Mouse (Mus musculus) natural killer cell, adult 2 months (primary cell): Measurements from ENCODE around the gene Cd27.
A peak's percentile ranks its signal among the peaks of the same experiment; 100 is the strongest.

Experiments used
- DNase-seq, 2 experiments: peaks; one replicate each; pipeline ENCODE4 v3.0.0; 2022; ENCODE audit warnings: low spot score in 2 of 2

The Cd27 gene

GRCm38 (mm10) chr6:125213715-125214114 lies 23.1 kb downstream of the Cd27 start:
- no peak for DNase-seq

DNA sequence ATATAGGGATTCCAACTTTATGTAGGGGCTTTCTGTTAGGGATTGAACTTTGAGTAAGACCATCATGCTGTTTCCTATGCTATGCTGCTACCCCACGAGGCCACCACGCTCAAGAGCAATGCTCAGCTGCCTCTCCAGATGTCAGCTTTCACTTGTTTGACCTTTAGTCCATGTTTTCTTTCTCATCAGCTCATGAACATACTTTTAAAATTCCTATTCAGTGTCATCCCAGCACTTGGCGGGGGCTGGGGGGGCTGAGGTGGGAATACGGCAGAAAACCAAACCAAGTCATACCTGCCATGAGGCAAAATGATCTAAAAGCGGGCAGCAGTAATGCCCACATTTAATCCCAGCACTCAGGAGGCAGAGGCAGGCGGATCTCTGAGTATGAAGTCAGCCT lies 23.7 kb downstream of the Cd27 start:
- no peak for DNase-seq

GRCm38 (mm10) chr6:125212621-125213020 lies 24.2 kb downstream of the Cd27 start:
- DNase-seq, result no peak

DNA sequence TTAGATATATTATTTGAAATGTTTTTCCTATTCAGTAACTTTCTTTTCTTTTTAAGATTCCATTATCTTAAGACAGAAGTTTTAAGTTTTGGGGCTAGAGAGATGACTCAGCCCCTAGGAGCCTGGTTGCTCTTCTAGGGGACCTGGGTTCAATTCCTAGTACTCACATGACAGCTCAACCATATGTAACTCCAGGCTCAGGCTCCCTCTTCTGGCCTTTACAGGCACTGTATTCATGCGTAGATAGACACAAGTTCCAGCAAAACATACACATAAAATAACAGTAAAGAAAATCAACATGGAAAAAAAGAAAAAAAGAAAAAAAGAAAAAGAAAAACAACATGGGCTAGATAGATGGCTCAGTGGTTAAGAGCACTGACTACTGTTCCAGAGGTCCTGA lies 26.4 kb downstream of the Cd27 start:
- DNase-seq, result no peak

DNA sequence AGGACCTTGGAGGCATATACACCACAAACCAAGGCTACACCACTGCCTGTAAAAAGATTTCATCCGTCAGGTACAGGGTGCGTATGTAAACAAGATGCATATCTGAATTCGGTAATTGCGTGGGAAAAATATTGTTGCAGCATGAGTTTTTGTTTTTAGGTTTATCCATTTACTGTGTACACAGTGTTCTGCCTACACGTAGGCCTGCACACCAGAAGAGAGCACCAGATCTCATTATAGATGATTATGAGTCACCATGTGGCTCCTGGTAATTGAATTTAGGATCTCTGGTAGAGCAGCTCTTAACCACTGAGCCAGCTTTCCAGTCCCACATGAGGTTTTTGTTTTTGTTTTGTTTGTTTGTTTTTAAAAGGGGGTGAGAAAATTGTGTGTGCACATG lies 39.6 kb downstream of the Cd27 start:
- no peak for DNase-seq

GRCm38 (mm10) chr6:125196301-125196700 lies 40.5 kb downstream of the Cd27 start:
- DNase-seq, result no peak

GRCm38 (mm10) chr6:125195541-125196075 lies 41.2 kb downstream of the Cd27 start:
- no peak for DNase-seq

DNA sequence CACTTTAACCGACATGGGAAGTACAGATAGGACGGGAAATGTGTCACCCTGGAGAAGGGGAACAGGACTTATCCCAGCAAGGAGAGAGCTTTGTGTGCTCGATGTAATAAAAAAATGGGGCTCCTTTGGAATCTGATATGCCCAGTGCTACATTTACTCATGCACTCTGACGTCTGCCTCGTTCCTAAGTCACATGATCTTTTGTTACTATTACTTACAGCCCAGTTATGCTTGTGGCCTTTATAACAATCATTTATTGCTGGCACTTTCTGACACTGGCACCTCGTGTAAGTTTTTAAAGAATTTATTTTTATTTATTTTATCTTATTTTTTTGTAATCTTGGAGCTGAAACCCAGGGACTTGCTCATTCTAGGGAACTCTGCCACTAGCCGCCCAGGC lies 43.4 kb downstream of the Cd27 start:
- DNase-seq, result no peak

GRCm38 (mm10) chr6:125192841-125193240 lies 44.0 kb downstream of the Cd27 start:
- DNase-seq, result no peak

DNA sequence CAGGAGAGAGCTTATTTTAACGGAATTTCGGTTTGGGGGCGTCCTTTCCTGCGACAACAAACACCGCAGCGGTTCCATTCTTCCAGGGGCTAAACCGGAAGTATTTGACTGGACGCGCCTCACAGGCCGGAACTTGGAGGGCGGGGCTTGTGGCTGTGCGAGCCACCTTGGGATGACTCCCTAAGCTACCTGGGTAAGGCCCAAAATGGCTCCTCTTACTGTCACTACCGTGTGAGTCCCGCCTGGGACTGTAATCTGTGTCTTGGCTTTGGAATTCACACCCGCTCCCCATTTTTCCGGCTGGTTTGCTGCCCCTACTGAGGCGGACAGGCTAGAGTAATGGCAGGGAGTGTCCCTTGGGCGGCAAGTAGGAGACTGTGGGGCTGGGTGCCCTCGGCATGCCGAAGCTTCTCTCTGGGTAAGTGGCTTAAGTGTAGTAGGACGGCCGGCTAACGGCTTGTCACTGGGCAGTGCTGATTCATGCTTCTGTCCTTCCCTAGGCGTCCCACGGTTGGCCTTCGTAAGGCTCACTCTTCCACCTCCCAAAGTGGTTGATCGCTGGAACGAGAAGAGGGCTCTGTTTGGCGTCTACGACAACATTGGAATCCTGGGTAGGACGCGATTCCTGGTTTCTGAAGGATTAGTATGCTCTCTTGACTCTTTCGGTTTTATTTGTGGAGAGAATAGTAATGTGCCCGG lies 44.6 kb downstream of the Cd27 start:
- DNase-seq, result peak; percentile 85 to 90

DNA sequence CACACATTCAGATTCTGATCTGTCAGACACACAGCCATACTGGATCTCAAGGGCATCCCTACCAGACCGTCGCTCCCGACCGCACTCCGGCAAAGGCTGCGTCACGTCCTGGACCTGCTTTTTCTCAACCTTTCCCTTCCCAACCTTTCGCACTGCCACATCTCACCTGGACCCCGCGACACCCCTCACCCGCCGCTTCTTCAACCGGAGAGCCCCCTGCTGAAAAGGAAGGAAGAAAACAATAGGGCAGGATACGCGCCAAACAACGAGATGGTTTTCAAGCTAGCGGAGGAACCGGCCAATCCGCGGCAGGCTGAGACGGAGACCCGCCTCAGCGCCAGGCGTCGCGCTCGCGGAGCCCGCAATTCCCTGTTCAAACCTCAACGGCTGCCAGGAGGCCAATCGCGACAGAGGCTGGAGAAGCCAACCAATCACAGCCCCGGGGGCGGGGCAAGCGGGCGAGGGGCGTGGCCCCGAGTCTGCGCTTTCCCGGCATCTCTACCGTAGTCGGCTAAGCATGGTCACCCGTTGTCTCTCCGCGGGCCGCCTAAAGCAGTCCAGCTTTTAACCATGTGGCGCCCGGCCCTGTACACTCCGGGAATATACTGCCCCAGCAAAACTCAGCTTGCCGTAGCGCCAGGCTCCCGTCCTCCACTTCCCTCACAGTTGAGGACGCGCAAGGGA lies 45.3 kb downstream of the Cd27 start, which contains the start of the genes Ncapd2 and Mrpl51:
Gene Ncapd2, minus strand, starts transcription at position 370 of the 684 bp plus-strand sequence.
Gene Mrpl51, plus strand, starts transcription at position 470 of the 684 bp plus-strand sequence.
- DNase-seq, result peak; percentile 92 to 95

- no peak for DNase-seq
These were observed 46.0 kb downstream of the Cd27 start for GRCm38 (mm10) chr6:125190816-125191215.

- no peak for DNase-seq
These were observed 50.6 kb downstream of the Cd27 start for GRCm38 (mm10) chr6:125186203-125186602.
